Mouse (Mus musculus) MEL (cell line): ENCODE data around the gene Akirin2. TPM values are rescaled to one million over a fixed set of nuclear protein-coding genes. Genes with fewer than 3 reads are reported as not detected.

Experiments
- DNase-seq: peaks from one replicate; pipeline ENCODE4 v3.0.0; 2011; ENCODE audit warnings: low read depth, low spot score
- H3K27ac ChIP-seq: 2 replicates; pipeline ENCODE4 v1.5.1; 2012; ENCODE audit warnings: low read depth, mild to moderate bottlenecking, control low read depth, low read length, moderate library complexity; ENCODE audit not compliant: control insufficient read depth
- H3K27me3 ChIP-seq, 2 experiments: fragments of 150-350 bp in 1 of 2; sonication (generic) in 1 of 2; 2 replicates each; pipeline ENCODE4 v1.6.1; 2012; ENCODE audit warnings: low read length in 2 of 2, mild to moderate bottlenecking in 2 of 2, improper control_type of control experiment in 1 of 2, moderate library complexity in 1 of 2; ENCODE audit not compliant: insufficient read depth in 2 of 2, control insufficient read depth in 1 of 2
- H3K36me3 ChIP-seq, 2 experiments: 2 replicates each; pipeline ENCODE4 v1.6.1; 2012 to 2014; ENCODE audit warnings: low read length in 2 of 2, improper control_type of control experiment in 1 of 2, inconsistent platforms in 1 of 2, mild to moderate bottlenecking in 1 of 2; ENCODE audit not compliant: insufficient read depth in 2 of 2, control insufficient read depth in 1 of 2
- H3K4me1 ChIP-seq, 2 experiments: fragments of 150-350 bp in 1 of 2; sonication (generic) in 1 of 2; 2 replicates each; pipeline ENCODE4 v1.6.1; 2012; ENCODE audit warnings: low read length in 2 of 2, improper control_type of control experiment in 1 of 2, mild to moderate bottlenecking in 1 of 2; ENCODE audit not compliant: insufficient read depth in 2 of 2, control insufficient read depth in 1 of 2
- H3K4me3 ChIP-seq, 2 experiments: fragments of 150-350 bp in 1 of 2; sonication (generic) in 1 of 2; 2 replicates each; pipeline ENCODE4 v1.5.1; 2012; ENCODE audit warnings: low read depth in 2 of 2, low read length in 2 of 2, mild to moderate bottlenecking in 2 of 2, moderate library complexity in 2 of 2, control low read depth in 1 of 2, improper control_type of control experiment in 1 of 2; ENCODE audit not compliant: control insufficient read depth in 1 of 2, insufficient read depth in 1 of 2
- H3K79me2 ChIP-seq: 2 replicates; pipeline ENCODE4 v1.6.1; 2012; ENCODE audit warnings: mild to moderate bottlenecking, low read length, moderate library complexity; ENCODE audit not compliant: control insufficient read depth, poor library complexity, insufficient read depth
- H3K9ac ChIP-seq: 2 replicates; pipeline ENCODE4 v1.6.1; 2012; ENCODE audit warnings: low read depth, mild to moderate bottlenecking, control low read depth, low read length, moderate library complexity; ENCODE audit not compliant: control insufficient read depth, poor library complexity, severe bottlenecking
- H3K9me3 ChIP-seq: fragments of 150-350 bp; sonication (generic); replicated peaks from 2 replicates; pipeline ENCODE4 v1.6.1; 2012; ENCODE audit warnings: mild to moderate bottlenecking, low read length, improper control_type of control experiment, moderate library complexity; ENCODE audit not compliant: insufficient read depth
- BHLHE40 ChIP-seq: IDR thresholded peaks from 2 replicates; pipeline ENCODE4 v1.6.1; 2012; ENCODE audit warnings: low read depth, mild to moderate bottlenecking, inconsistent platforms, low read length, improper control_type of control experiment, borderline replicate concordance
- CHD1 ChIP-seq: IDR thresholded peaks from 2 replicates; pipeline ENCODE4 v1.6.1; 2012; ENCODE audit warnings: low read depth, mild to moderate bottlenecking, inconsistent platforms, low read length, improper control_type of control experiment
- CHD2 ChIP-seq: IDR thresholded peaks from 2 replicates; pipeline ENCODE4 v1.6.1; 2011; ENCODE audit warnings: low read length, improper control_type of control experiment
- CTCF ChIP-seq, 3 experiments: IDR thresholded peaks in 2 of 3; conservative IDR thresholded peaks in 1 of 3; 2 replicates each; pipeline ENCODE4 v1.5.1; 2011 to 2012; ENCODE audit warnings: low read length in 3 of 3, low read depth in 2 of 3, mild to moderate bottlenecking in 2 of 3, improper control_type of control experiment in 1 of 3, inconsistent platforms in 1 of 3, mixed read lengths in 1 of 3, moderate library complexity in 1 of 3; ENCODE audit not compliant: control insufficient read depth in 1 of 3, insufficient read depth in 1 of 3, poor library complexity in 1 of 3, severe bottlenecking in 1 of 3
- E2F4 ChIP-seq: IDR thresholded peaks from 2 replicates; pipeline ENCODE4 v1.6.1; 2011; ENCODE audit warnings: low read depth, low read length, improper control_type of control experiment, borderline replicate concordance
- JUND ChIP-seq: IDR thresholded peaks from 2 replicates; pipeline ENCODE4 v1.6.1; 2011; ENCODE audit warnings: low read depth, mild to moderate bottlenecking, improper control_type of control experiment, low read length
- MAFK ChIP-seq: IDR thresholded peaks from 2 replicates; pipeline ENCODE4 v1.6.1; 2011; ENCODE audit warnings: low read depth, mild to moderate bottlenecking, low read length, improper control_type of control experiment, borderline replicate concordance
- MEF2A ChIP-seq: IDR thresholded peaks from 2 replicates; pipeline ENCODE4 v1.6.1; 2014; ENCODE audit warnings: low read depth, mild to moderate bottlenecking, inconsistent platforms, low read length, improper control_type of control experiment; ENCODE audit not compliant: poor library complexity, insufficient replicate concordance, severe bottlenecking; ENCODE audit errors: extremely low read depth
- MYB ChIP-seq: IDR thresholded peaks from 2 replicates; pipeline ENCODE4 v1.6.1; 2011; ENCODE audit warnings: mild to moderate bottlenecking, low read depth, low read length, improper control_type of control experiment
- MYC ChIP-seq: IDR thresholded peaks from 2 replicates; pipeline ENCODE4 v1.6.1; 2011; ENCODE audit warnings: low read depth, mild to moderate bottlenecking, low read length, improper control_type of control experiment, moderate library complexity
- NELFE ChIP-seq: IDR thresholded peaks from 2 replicates; pipeline ENCODE4 v1.6.1; 2011; ENCODE audit warnings: low read depth, low read length, improper control_type of control experiment
- POLR2AphosphoS2 ChIP-seq: IDR thresholded peaks from 2 replicates; pipeline ENCODE4 v1.6.1; 2011; ENCODE audit warnings: low read length, improper control_type of control experiment
- SIN3A ChIP-seq: IDR thresholded peaks from 2 replicates; pipeline ENCODE4 v1.6.1; 2012; ENCODE audit warnings: low read length, improper control_type of control experiment, inconsistent platforms
- SMC3 ChIP-seq: IDR thresholded peaks from 2 replicates; pipeline ENCODE4 v1.6.1; 2011; ENCODE audit warnings: low read depth, low read length, improper control_type of control experiment
- TAL1 ChIP-seq: IDR thresholded peaks from 2 replicates; pipeline ENCODE4 v1.6.1; 2012; ENCODE audit warnings: mild to moderate bottlenecking, inconsistent platforms, low read length, moderate library complexity, mixed read lengths
- USF1 ChIP-seq: IDR thresholded peaks from 2 replicates; pipeline ENCODE4 v1.6.1; 2014; ENCODE audit warnings: low read depth, mild to moderate bottlenecking, inconsistent platforms, low read length, improper control_type of control experiment, moderate library complexity
- USF2 ChIP-seq, 2 experiments: IDR thresholded peaks; 2 replicates each; pipeline ENCODE4 v1.6.1; 2011 to 2012; ENCODE audit warnings: improper control_type of control experiment in 2 of 2, low read length in 2 of 2, borderline replicate concordance in 1 of 2, inconsistent platforms in 1 of 2, low read depth in 1 of 2, mild to moderate bottlenecking in 1 of 2; ENCODE audit not compliant: insufficient read depth in 1 of 2
- ZC3H11A ChIP-seq: IDR thresholded peaks from 2 replicates; pipeline ENCODE4 v1.6.1; 2012; ENCODE audit warnings: low read depth, mild to moderate bottlenecking, inconsistent platforms, low read length, improper control_type of control experiment
- ZKSCAN1 ChIP-seq: IDR thresholded peaks from 2 replicates; pipeline ENCODE4 v1.6.1; 2012; ENCODE audit warnings: low read depth, mild to moderate bottlenecking, inconsistent platforms, low read length, improper control_type of control experiment, moderate library complexity
- ZNF384 ChIP-seq: IDR thresholded peaks from 2 replicates; pipeline ENCODE4 v1.6.1; 2012; ENCODE audit warnings: low read depth, mild to moderate bottlenecking, inconsistent platforms, low read length, improper control_type of control experiment
- polyA plus RNA-seq, 2 experiments: library from polyadenylated mRNA; stranded (reverse) in 1 of 2; unstranded in 1 of 2; fragments of >175 nt in 1 of 2; fragments of >200 nt in 1 of 2; gene quantifications; 2 replicates each; pipeline versions ENCODE4 v1.2.1 to v1.2.4; 2012; ENCODE audit warnings: low replicate concordance in 2 of 2, low read depth in 1 of 2; ENCODE audit not compliant: insufficient read length in 2 of 2, insufficient read depth in 1 of 2, missing spikeins in 1 of 2
- total RNA-seq: library from RNA; depleted of rRNA; stranded (reverse); fragments of 300-350 nt; gene quantifications from 2 replicates; pipeline ENCODE4 v1.2.3, GENCODE M21; 2012; rRNA removed

Gene Akirin2
- total RNA-seq (23.4 and 28.5 TPM in 2 replicates), polyA plus RNA-seq (10 to 100 TPM in 1 of 2 experiments, not detected in 1; 45.8 TPM)

GRCm38 (mm10) chr4:34550748-34551097 is at the start of gene Akirin2:
TSS of gene Akirin2 (plus strand) at chr4:34550937.
- peak within 1 kb of the TSS; percentile 73 to 80 for H3K4me3 ChIP-seq
- H3K9ac ChIP-seq = peak within 1 kb of the TSS; percentile 84
- TF ChIP-seq ZKSCAN1 = no peak
- TF ChIP-seq JUND = no peak
- TF ChIP-seq NELFE = no peak
- TF ChIP-seq CTCF (IDR thresholded peaks at IDR 0.05 in 2 of 3, conservative IDR thresholded peaks at IDR 0.05 in 1 of 3; ENCODE audit: control insufficient read depth in 1 of 3, insufficient read depth in 1 of 3, low read depth in 2 of 3, low read length in 3 of 3, poor library complexity in 1 of 3, severe bottlenecking in 1 of 3) = no peak
- TF ChIP-seq MAFK = no peak
- no peak for TF ChIP-seq ZC3H11A
- TF ChIP-seq USF1 = no peak
- TF ChIP-seq MYC = no peak
- no peak for TF ChIP-seq MYB
- TF ChIP-seq ZNF384 = no peak
- TF ChIP-seq BHLHE40 = no peak
- TF ChIP-seq SIN3A = no peak
- TF ChIP-seq, all 39 proteins: peak for 0
- Histone ChIP-seq H3K9me3 (no peaks in the 10 kb centered on the region), H3K27me3 (no peaks in the 10 kb centered on the region), H3K79me2 (peaks cover 40% of the 10 kb centered on the region), H3K27ac (peak within 1 kb of the TSS; percentile 83), H3K36me3 (peaks cover 7 to 25% of the 10 kb centered on the region in 2 experiments), H3K4me1 (peaks cover 3 to 7% of the 10 kb centered on the region in 2 experiments; a peak in 2 of 4 replicates)
- no peak for DNase-seq

- TF ChIP-seq MEF2A = no peak
- no peak for TF ChIP-seq ZC3H11A
- no peak for TF ChIP-seq E2F4
- no peak for TF ChIP-seq POLR2AphosphoS2
- no peak for TF ChIP-seq MYC
- no peak for TF ChIP-seq SMC3
- TF ChIP-seq CHD2 = no peak
- no peak for TF ChIP-seq CTCF (IDR thresholded peaks at IDR 0.05 in 2 of 3, conservative IDR thresholded peaks at IDR 0.05 in 1 of 3; ENCODE audit: control insufficient read depth in 1 of 3, insufficient read depth in 1 of 3, low read depth in 2 of 3, low read length in 3 of 3, poor library complexity in 1 of 3, severe bottlenecking in 1 of 3)
- TF ChIP-seq TAL1 = no peak
- no peak for TF ChIP-seq USF2 (IDR thresholded peaks at IDR 0.05; ENCODE audit: borderline replicate concordance in 1 of 2, insufficient read depth in 1 of 2, low read depth in 1 of 2, low read length in 2 of 2)
- no peak for TF ChIP-seq ZKSCAN1
- TF ChIP-seq CHD1 = no peak
- H3K79me2 ChIP-seq = no peaks in the 10 kb centered on the region
- H3K27ac ChIP-seq = no peak overlapping the region
- no peaks in the 10 kb centered on the region for H3K9me3 ChIP-seq
- no peaks in the 10 kb centered on the region for H3K27me3 ChIP-seq
- no peaks in the 10 kb centered on the region for H3K36me3 ChIP-seq
- no peak overlapping the region for H3K4me3 ChIP-seq
- no peak for DNase-seq
- no peak overlapping the region for H3K9ac ChIP-seq
- H3K4me1 ChIP-seq = no peaks in the 10 kb centered on the region
Measured at GRCm38 (mm10) chr4:34510305-34510704, 40.4 kb upstream of the Akirin2 start.
